Mouse (Mus musculus) erythroid progenitor cell, adult 5-6 weeks (primary cell): Measurements from ENCODE around the gene Ifnar1. TPM values are rescaled to one million over a fixed set of nuclear protein-coding genes. Genes with fewer than 3 reads are reported as not detected.
"Not testable (repeated sequence)": the region's sequence is repeated elsewhere in the genome, so short reads cannot be mapped to it uniquely, and the experiment has no call there.

Source experiments
- ATAC-seq: replicated peaks from 2 replicates; pipeline ENCODE4 v1.8.0; 2016; ENCODE audit warnings: moderate number of reproducible peaks, mild to moderate bottlenecking, moderate TSS enrichment, inconsistent platforms; ENCODE audit not compliant: poor library complexity, low FRiP score, severe bottlenecking
- total RNA-seq, 2 experiments: library from RNA; stranded (forward) in 1 of 2; stranded (reverse) in 1 of 2; fragments of 150-400 nt in 1 of 2; fragments of 186-747, 209-891 nt in 1 of 2; gene quantifications; 2 replicates each; pipeline versions ENCODE4 v1.2.3 to v1.2.4; 2015 to 2017; ENCODE audit warnings: low replicate concordance in 2 of 2

Gene Ifnar1
- total RNA-seq, 2 experiments from 2014 or later: 31.9 to 38.1 TPM

DNA sequence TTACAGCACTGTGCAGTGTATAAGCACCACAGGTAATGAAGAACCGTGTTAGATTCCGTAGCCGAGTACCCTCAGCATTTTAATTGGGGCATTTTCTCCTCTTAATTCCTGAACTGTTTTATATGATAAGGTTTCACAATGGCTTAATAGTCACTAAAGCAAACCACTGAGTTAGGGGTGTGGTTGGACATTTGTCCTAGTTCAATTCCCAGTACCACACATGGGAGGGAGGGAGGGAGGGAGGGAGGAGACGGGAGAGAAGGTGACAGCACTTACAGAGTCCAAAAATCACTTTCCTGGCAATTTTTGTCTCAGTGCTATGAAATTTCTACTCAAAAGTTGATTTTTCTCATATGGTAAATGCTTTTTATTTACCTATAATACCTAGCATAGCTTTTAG is 10.5 kb downstream of the Ifnar1 start:
- no peak for ATAC-seq

DNA sequence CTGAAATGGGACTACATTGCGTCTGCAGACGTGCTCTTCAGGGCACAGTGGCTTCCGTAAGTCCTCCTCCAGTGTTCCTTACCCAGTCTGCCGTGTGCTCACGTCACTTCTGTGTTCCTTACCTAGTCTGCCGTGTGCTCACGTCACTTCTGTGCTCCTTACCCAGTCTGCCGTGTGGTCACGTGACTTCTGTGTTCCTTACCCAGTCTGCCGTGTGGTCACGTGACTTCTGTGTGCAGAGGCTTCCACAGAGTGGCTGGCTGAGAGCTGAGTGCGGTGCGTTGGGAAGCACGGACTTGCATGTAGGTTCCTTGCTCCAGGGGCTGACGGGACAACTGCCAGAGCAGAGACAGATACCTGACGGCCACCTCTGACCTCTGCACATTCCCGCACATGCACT is 11.2 kb downstream of the Ifnar1 start:
- no peak for ATAC-seq

DNA sequence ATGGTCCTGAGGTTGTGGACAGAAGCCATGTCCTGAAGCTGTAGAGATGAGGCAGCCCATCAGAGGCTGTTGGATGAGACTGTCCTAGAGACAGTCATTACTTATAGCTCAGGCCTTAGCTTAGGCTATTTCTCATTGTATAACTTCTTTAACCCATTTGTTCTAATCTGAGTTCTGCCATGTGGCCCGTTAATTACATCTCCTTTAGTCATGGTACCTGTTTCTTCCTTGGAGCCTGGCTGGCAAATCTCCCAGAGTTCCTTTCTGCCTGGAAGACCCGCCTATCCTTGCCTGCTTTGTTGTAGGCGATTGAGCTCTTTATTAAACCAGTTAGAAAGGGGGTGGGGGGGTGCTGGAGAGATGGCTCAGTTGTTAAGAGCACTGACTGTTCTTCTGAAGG is 11.7 kb downstream of the Ifnar1 start:
- ATAC-seq: no peak

DNA sequence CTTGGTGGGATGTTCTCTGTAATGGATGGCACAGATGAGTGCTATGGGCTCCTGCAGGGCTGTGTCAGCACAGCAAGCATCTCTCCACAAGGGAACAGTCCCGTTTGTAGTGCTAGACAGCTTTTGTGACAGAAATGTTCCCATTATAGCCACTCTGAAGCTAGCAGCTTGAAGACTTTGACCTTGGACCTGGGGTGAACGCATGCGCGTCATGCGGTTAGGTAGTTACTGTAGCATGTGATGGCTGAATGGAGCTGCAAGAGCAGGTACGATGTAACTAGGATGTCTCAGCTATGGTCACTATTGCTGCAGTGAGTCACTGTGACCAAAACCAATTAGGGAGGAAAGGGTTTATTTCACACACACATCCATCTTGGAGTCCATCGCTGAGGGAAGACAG is 13.0 kb downstream of the Ifnar1 start:
- ATAC-seq: no peak

DNA sequence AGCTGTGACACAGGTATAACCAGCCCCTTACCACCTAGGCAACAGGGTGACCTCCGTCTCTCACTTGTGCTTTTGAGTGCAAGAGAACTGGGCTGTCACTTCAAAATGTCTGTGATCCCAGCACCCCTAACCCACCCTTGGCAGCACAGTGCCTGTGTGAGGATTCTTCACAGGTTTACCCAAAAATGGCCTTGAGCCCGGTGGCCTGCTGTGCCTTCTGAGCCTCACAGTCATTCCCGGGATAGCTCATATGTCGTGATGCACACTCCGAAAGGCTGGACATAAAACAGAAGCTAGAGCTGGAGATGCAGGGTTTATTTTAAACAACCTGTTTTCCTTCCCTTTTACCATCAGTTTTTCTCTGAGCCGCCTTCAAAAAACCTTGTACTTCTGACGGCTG is 19.7 kb downstream of the Ifnar1 start:
- ATAC-seq: no peak

DNA sequence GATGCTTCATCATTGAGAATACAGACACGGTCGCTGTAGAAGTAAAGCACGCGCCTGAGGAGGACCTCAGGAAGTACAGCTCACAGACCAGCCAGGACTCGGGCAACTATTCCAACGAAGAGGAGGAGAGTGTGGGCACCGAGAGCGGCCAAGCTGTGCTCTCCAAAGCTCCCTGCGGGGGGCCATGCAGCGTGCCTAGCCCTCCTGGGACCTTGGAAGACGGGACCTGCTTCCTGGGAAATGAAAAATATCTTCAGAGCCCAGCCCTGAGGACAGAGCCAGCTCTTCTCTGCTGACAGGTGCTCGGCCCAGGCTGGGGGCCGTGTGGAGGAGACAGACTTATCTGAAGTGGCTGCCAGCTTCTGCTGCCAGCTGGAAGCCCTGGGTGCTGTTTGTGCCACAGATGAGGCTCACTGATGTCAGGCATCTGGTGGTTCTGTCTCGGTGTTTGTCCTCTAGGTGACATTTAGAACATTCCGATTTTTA is 20.1 kb downstream of the Ifnar1 start:
- no peak for ATAC-seq

DNA sequence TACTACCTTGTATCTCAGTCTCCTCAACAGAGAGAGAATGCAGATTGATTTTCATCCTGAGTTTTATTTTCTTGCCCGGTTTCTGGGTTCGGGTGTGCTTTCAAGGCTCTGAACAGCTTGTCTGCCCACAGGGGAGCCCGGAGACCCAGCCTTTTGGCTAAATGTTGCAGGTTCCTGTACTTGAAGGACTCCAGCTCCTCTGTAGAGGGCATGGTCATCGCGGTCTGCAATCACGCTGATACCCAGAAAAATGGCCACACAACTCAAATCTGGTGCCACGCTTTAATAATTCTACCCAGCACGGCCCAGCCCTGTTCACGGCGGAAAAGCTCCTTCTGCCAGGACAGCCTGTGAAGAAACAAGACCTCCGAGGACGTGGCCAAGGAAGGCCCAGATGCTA is 21.4 kb downstream of the Ifnar1 start:
- ATAC-seq: no peak

DNA sequence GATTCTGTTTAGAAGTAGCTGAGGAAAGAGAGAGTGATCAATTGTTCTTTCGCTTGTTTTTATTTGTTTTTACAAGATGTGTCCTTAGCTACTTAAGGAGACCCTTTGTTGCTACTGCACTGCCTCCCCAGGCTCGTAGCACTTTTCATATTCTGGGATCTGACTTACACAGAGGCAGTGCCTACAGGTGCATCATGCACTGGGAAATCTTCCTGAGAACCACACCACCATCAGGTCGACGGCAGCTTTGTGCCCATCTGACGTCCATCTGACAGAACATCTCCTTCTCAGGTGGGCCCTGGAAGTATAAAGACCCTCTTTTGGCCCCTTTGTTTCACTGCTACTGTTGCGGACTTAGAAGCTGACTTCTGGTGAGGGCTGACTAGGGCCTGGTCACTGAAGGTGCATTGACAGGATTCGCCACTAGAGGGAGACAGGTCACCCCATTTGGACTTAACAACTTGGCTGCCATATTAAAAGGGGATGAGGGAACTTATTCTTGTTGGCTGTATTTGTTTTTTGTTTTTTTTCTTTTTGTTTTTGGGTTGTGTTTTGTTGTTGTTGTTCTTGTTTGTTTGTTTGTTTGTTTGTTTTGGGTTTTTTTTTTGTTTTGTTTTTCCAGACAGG is 27.2 kb downstream of the Ifnar1 start:
- peak; percentile 77 for ATAC-seq

DNA sequence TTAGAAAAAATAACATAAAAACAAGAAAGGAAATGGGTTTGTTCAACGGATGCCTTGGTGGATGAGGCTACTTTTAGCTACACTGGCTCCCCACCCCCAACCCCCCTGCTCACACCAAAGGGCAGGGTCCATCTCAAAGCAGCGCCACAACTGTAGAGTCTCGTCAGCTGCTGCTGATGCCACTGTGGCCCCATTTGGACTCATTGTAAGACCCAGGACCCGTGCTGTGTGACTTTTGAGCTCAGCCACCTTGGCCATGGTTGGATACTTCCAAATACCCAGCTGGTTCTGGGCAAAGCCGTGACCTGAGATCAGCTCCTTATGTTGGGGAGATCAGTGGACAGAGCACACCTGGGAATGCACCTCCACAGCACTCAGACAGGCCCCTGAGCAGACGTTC is 28.1 kb downstream of the Ifnar1 start:
- no peak for ATAC-seq

DNA sequence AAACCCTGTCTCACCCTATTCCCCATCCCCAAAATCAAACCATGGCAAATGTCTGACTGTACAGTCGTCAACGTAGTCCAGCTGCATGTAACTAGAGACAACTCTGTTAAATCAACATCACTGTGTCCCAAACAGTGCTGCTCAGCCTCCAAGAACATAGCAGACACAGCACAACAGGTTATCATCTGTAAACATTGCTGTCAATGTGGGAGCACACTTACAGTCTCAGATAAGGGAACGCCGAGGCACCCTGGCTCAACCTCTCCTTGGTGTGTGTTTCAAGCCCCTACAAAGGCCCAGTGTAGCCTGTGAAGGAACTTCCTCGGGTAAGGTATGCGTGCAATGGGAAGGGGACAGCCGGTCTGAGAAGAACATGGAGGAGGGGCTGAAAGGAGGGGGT is 32.0 kb downstream of the Ifnar1 start:
- peak; percentile 56 for ATAC-seq

DNA sequence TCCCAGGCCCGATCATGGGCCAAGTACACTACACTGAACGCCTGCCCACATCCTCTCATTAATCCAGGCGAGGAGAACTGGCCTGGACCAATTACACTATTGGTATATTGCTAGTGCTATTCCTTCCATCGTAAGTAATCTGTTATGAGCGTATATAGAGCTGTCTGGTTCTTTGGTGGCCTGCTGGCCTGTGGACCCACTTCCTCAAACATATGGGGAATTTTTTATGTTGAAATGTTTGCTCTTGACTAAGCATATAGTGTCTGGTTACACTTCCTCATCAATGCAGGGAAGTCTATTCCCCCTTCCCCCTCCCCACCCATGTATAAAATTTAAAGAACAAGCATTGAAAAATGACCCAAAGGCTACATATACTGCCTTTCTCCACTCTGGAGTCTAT is 37.0 kb downstream of the Ifnar1 start:
- ATAC-seq: no peak

DNA sequence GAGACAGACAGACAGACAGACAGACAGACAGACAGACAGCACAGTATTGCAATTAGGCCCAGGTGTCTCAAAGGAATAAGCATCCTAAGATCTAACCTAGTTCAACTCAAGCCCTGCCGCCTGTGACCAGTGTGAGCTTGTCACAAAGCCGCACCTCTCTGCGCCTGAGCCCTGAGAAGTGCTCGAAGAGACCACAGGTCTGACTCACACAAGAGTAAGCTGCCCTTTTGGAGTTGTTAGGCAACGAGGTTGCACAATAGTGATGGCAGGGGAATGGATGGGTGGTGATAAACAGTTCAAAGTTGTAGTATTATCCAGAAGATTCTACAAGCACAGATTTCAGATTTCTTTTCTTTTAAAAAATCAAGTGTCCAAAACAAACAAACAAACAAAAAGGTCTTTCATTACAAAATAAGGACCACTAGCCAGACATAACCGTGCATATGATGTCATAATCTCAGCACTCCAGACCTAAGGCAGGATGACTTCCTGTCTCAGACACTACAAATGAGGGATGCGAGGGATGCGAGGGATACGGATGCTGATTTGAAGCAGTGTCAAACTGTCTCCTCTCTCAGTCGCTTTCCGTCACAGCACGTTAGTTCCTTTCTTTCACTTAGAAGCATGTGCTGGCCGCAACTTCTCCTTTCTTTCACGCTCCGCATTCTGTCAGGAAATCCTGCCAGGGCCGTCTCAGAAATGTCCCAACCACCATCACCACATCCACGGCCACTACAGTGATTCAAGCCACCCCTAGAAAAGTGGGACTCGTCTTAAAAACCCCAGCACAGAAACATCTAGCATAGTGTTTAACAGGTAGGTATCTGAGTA is 37.7 kb downstream of the Ifnar1 start:
- ATAC-seq: no peak

DNA sequence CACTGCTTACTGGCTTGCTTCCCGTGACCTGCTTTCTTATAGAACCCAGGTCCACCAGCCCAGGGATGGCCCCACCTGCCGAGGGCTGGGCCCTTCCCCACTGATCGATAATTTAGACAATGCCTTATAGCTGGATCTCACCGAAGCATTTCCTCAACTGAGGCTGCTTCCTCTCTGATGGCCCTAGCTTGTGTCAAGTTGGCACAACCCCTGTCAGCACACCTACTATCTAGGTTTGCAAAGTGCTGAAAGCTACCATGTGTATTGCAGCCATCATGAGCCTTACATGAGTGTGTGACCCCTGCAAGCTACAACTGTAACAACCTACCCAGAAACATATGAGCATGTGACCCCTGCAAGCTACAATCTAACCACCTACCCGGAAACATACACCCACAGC is 39.2 kb downstream of the Ifnar1 start:
- ATAC-seq: no peak

DNA sequence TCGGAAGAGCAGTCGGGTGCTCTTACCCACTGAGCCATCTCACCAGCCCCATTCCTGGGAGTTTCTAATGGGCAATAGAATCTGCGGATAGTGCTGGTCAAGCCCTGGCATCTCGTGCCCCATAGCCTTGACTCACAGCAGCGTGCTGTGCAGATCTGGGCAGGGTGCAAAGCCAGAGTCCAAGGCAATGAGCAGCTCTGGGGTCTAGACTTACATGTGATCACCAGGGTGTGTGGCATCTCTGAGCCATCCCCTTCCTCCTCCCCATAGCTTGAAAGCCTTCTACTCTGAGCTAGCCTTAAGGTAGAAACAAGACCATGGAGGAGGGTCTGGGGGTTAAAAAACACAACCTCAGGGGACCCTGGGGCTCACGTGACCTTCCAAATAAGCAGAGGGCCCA is 41.2 kb downstream of the Ifnar1 start:
- no peak for ATAC-seq

DNA sequence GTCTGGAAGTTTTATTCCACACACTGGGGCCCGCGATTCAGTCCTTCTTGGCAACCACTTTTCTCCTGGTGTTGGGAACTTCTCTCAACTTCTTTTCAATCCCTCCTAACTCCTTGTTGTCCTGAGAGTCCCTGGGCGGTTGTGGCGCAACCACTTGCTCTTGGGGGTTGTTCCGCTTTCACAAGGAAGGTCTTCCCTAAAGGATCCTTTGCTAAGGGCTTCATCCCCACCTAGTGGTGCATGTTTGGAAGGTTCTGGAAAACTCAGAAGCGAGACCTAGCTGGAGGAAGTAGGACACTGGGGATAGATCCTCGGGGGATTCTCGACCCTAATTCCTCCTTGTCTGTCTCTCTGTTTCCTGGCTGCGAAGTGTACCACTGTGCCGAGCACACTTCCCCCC is 42.0 kb downstream of the Ifnar1 start:
- ATAC-seq: no peak

DNA sequence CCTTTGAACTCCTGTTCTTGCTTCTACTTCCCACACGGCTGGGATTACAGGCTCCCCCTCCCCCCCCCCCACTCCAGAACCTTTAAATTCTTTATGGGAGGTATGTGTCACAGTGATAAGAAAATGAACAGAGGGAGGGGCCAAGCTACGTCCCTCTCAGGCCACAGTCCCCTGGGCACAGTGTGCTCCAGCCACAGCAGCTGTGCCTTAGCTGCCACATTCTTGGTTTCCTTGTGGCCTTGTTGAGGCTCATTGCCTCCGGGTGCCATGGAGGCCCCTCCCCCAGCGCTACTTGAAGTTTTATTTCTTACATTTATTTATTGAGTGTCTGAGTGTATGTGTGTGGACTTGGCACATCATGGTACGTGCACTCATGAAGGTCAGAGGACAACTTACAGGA is 42.5 kb downstream of the Ifnar1 start:
- ATAC-seq: no peak

DNA sequence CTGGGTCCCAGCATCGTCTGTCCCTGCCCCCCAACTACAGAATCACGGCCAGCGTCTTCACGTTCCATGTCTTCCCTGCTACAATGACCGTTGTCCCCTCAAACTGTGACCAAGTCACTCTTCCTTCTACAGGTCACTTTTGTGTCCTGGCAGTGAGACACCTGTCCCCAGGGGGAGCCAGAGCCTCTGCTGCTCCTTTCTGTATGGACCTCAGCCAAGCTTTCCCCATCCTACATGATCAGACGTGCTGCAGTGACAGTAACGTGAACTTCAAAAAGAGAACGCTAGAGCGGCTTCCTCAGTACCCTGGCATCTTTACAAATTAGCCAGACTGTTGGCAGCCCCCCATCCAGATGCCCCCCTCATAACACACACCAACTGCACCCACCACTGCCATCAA is 43.5 kb downstream of the Ifnar1 start:
- no peak for ATAC-seq

DNA sequence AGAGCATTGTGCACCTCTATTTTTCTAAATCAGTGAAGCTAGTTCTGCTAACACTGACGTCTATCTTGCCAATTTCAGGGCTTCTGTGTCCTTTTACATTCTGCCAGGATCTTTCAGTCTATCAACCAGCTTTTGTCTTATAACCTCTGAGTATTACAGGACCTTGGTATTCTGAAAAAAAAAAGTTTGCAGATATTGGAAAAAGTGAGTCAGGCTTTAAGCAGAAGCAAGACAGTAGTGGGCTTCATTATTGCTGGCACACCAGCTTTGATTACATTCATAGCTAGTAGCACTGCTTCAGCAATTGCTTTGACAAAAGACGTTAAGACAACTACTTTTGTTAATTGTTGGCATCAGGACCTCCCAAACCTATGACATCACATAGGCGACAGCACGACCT is 45.8 kb downstream of the Ifnar1 start:
- not testable (repeated sequence) for ATAC-seq

DNA sequence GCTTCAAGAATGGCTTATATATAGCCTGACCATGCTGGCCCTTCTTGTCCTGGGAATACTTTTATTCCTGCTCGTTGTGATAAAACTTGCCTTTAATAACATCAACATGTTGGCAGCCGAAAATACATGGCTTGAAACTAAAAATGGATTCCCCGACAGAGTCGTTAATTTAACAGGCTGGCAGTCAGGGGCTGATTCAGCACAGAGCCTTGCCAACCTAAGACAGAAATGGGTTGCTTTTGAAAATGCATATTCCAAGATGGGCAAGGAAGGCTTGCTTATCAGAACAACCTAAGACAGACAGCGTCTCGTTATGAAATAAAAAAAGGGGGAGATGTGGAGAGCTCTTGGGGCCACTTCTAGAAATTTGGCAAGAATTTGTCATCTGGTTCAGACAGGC is 46.8 kb downstream of the Ifnar1 start:
- no peak for ATAC-seq

DNA sequence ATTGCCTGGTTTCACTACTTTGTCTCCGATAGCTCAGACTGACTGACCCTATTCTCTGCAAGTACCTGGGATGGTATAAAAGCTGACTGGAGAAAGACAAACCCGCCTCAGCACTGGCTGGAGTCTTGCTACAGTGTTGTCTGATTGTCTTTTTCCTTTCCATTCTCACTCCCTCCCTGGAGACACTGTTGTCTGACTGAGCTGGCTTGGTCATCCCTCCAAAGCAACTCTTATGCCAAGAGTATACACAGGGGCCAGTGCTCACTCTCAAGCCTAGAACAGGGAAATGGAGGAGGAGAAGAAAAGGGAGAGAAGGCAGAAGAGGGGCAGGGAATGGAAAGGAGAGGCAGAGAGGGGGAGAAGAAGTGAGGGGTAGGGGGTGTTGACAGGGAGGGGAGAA is 47.4 kb downstream of the Ifnar1 start:
- no peak for ATAC-seq
